Mouse (Mus musculus): Measurements from ENCODE around the gene Smim14. TPM values are rescaled to one million over a fixed set of nuclear protein-coding genes. Genes with fewer than 3 reads are reported as not detected.

Gene Smim14
- polyA plus RNA-seq, 1 experiment from 2014 or later: 57.8 TPM

DNA sequence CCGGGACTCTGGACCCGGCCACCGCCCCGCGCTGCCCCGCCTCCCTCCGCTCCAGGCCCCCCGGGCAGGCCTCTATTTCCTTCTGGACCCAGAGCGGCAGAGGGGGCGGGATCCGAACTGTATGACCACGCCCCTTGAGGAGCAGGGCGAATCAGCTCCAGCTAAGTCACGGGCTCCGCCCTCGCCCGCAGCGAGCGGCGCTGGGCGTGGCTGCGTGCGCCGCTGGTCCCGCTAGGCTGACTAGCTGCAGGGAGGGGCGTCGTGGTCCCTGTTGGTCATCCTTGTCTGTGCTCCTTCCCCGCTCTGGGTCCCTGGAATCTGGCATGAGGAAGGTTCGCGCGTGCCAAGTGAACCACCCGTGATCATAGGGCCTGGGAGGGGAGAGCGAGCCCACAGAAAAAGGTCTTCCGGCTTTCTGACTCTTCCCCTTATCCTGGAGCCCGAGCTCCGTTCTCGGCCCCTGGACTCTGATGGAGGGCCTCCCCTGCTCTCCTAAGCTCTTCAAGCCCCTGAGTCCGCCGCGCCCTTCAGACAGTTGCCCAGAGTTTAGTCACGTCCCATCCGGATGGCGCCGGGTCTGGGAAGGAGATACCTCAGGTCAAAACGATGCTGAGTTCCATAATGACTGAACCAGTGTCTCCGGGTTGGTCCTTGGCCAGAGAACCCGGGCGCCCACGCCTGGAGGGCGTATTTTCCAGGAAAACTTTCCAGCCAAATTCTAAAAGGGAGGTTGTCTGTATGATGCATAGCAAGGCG lies 101.0 kb downstream of the Smim14 start, which contains the start of gene Ugdh:
TSS of gene Ugdh (minus strand) at position 144 of the 756 bp plus-strand sequence.
- under 1% methylated on average over 51 of the region's 51 CpGs for WGBS (ENCODE audit: insufficient replicate concordance)
- Histone ChIP-seq H3K4me3 (ENCODE audit: low read depth, low read length) (peak within 1 kb of the TSS; percentile 84), H3K27me3 (ENCODE audit: control insufficient read depth, insufficient read depth, low read depth, low read length) (no peaks in the 10 kb centered on the region), H3K27ac (ENCODE audit: low read length) (peak within 1 kb of the TSS; percentile 72), H3K4me1 (ENCODE audit: control insufficient read depth, low read depth, low read length) (peaks cover 10% of the 10 kb centered on the region), H3K9ac (ENCODE audit: low read depth, low read length) (peak within 1 kb of the TSS; percentile 78), H3K9me3 (replicated peaks; ENCODE audit: control insufficient read depth, low read length) (no peaks in the 10 kb centered on the region), H3K36me3 (ENCODE audit: control insufficient read depth, insufficient read depth) (no peaks in the 10 kb centered on the region), H3K4me2 (ENCODE audit: low read depth, low read length) (peak within 1 kb of the TSS; percentile 90)
- ATAC-seq (ENCODE audit: low read depth): peak; percentile 98

- Histone ChIP-seq H3K4me2 (ENCODE audit: low read depth, low read length) (peak overlapping the region; percentile 90), H3K9me3 (replicated peaks; ENCODE audit: control insufficient read depth, low read length) (no peaks in the 10 kb centered on the region), H3K4me3 (ENCODE audit: low read depth, low read length) (peak overlapping the region; percentile 84), H3K36me3 (ENCODE audit: control insufficient read depth, insufficient read depth) (no peaks in the 10 kb centered on the region), H3K4me1 (ENCODE audit: control insufficient read depth, low read depth, low read length) (peaks cover 10% of the 10 kb centered on the region), H3K27ac (ENCODE audit: low read length) (peak overlapping the region; percentile 61; the same call in 1 of the 2 replicates), H3K27me3 (ENCODE audit: control insufficient read depth, insufficient read depth, low read depth, low read length) (no peaks in the 10 kb centered on the region), H3K9ac (ENCODE audit: low read depth, low read length) (peak overlapping the region; percentile 78)
- WGBS (ENCODE audit: insufficient replicate concordance): under 1% methylated on average over 35 of the region's 47 CpGs
- no peak; the same call in 1 of the 2 replicates for ATAC-seq (ENCODE audit: low read depth)
Measured at GRCm38 (mm10) chr5:65435363-65435805, 101.6 kb downstream of the Smim14 start.

DNA sequence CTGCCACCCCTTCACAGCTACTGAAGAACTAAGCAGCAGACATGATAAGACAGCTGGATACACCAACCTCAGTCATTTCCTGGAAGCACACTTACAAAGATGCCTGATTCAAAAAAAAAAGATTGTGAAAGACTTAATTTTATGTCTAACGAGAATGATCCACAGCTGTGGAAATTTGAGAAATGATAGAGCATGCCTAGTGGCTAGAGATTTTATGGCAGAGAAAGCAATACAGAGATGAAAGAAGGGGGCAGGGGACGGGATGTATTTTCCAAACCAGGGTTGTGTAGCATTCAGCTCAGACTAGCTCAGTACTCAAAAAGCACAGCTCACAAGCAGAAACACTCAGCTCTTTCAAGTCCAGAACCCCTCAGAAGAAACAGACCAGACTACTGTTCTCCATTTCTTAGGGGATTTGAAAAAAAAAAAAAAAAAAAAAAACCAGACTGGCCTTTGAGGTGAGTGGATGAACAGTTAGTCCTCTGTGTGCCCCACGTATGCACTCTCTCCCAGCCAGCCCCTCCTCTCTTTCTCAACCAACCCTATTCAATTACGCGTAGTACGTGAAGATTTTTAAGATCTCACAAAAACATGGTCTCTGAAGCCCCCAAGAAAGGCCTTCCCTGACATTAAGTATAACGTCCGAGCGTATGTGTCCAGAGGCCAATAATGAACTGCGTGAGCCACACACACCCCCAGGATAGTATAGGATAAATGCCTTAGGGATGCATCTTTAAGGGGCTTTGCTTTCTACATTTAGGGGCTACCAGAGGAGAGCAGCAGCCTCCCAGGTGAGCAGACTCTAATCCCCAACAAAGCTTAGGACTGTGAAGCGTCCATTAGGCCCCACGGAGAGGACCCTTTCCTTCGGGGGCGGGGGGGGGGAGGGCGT lies 102.3 kb downstream of the Smim14 start:
- Histone ChIP-seq H3K36me3 (ENCODE audit: control insufficient read depth, insufficient read depth) (no peaks in the 10 kb centered on the region), H3K9ac (ENCODE audit: low read depth, low read length) (peak overlapping the region; percentile 78), H3K4me3 (ENCODE audit: low read depth, low read length) (peak overlapping the region; percentile 84), H3K4me1 (ENCODE audit: control insufficient read depth, low read depth, low read length) (peaks cover 10% of the 10 kb centered on the region), H3K9me3 (replicated peaks; ENCODE audit: control insufficient read depth, low read length) (no peaks in the 10 kb centered on the region), H3K4me2 (ENCODE audit: low read depth, low read length) (peak overlapping the region; percentile 90), H3K27ac (ENCODE audit: low read length) (no peak overlapping the region), H3K27me3 (ENCODE audit: control insufficient read depth, insufficient read depth, low read depth, low read length) (no peaks in the 10 kb centered on the region)
- 16% methylated on average over 15 of the region's 15 CpGs for WGBS (ENCODE audit: insufficient replicate concordance)
- no peak for ATAC-seq (ENCODE audit: low read depth)

DNA sequence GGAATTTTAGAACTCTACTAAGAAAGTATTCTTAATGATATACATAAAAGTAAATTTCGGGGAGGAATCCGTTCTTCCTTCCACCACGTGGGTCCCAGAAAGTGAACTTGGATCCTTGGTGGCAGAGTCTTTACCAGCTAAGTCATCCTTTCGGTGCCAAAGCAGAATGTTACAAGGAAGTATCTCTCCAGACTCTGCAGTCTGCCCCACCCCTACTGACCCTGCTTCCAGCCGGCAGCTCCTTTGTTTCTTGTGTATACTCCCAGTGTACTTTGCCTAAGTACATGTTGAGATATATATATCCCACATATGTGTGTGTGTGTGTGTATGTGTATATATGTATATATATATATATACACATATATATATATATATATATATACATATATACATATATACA lies 107.5 kb downstream of the Smim14 start:
- Histone ChIP-seq H3K4me1 (ENCODE audit: control insufficient read depth, low read depth, low read length) (no peaks in the 10 kb centered on the region; the same call in 1 of the 2 replicates), H3K4me2 (ENCODE audit: low read depth, low read length) (no peak overlapping the region), H3K9me3 (replicated peaks; ENCODE audit: control insufficient read depth, low read length) (no peaks in the 10 kb centered on the region), H3K27me3 (ENCODE audit: control insufficient read depth, insufficient read depth, low read depth, low read length) (no peaks in the 10 kb centered on the region), H3K36me3 (ENCODE audit: control insufficient read depth, insufficient read depth) (no peaks in the 10 kb centered on the region), H3K27ac (ENCODE audit: low read length) (no peak overlapping the region), H3K4me3 (ENCODE audit: low read depth, low read length) (no peak overlapping the region), H3K9ac (ENCODE audit: low read depth, low read length) (no peak overlapping the region)
- WGBS (ENCODE audit: insufficient replicate concordance): 79% methylated on average over 5 of the region's 5 CpGs
- ATAC-seq (ENCODE audit: low read depth): no peak

- no peaks in the 10 kb centered on the region for H3K9me3 ChIP-seq (replicated peaks; ENCODE audit: control insufficient read depth, low read length)
- no peak overlapping the region for H3K27ac ChIP-seq (ENCODE audit: low read length)
- H3K9ac ChIP-seq (ENCODE audit: low read depth, low read length): no peak overlapping the region
- H3K4me1 ChIP-seq (ENCODE audit: control insufficient read depth, low read depth, low read length): no peaks in the 10 kb centered on the region
- 43% methylated on average over 4 of the region's 4 CpGs for WGBS (ENCODE audit: insufficient replicate concordance)
- no peak for ATAC-seq (ENCODE audit: low read depth)
- no peaks in the 10 kb centered on the region for H3K27me3 ChIP-seq (ENCODE audit: control insufficient read depth, insufficient read depth, low read depth, low read length)
- no peak overlapping the region for H3K4me3 ChIP-seq (ENCODE audit: low read depth, low read length)
- no peaks in the 10 kb centered on the region for H3K36me3 ChIP-seq (ENCODE audit: control insufficient read depth, insufficient read depth)
- no peak overlapping the region for H3K4me2 ChIP-seq (ENCODE audit: low read depth, low read length)
Measured at GRCm38 (mm10) chr5:65428321-65428720, 108.7 kb downstream of the Smim14 start.

DNA sequence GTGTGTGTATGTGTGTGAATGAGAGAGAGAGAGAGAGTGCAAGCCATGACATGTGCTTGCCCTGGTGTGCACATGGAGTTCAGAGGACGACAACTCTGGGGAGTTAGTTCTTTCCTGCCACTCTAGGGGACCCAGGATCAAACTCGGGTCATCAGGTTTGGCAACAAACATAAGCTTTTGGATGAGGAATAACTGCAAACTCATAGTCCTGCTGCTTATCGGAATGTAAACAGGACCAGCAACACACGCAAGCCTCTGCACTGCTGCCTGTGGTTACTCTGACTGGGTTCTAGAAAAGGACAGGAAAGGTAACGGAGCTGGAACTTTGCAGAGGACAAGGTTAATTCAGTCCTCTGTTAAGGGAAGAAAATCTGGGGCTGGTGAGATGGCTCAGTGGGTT lies 111.7 kb downstream of the Smim14 start:
- Histone ChIP-seq H3K9ac (ENCODE audit: low read depth, low read length) (no peak overlapping the region), H3K4me3 (ENCODE audit: low read depth, low read length) (no peak overlapping the region), H3K36me3 (ENCODE audit: control insufficient read depth, insufficient read depth) (no peaks in the 10 kb centered on the region), H3K4me2 (ENCODE audit: low read depth, low read length) (no peak overlapping the region), H3K9me3 (replicated peaks; ENCODE audit: control insufficient read depth, low read length) (no peaks in the 10 kb centered on the region), H3K27me3 (ENCODE audit: control insufficient read depth, insufficient read depth, low read depth, low read length) (no peaks in the 10 kb centered on the region), H3K4me1 (ENCODE audit: control insufficient read depth, low read depth, low read length) (peaks cover 6% of the 10 kb centered on the region), H3K27ac (ENCODE audit: low read length) (no peak overlapping the region)
- ATAC-seq (ENCODE audit: low read depth): no peak
- WGBS (ENCODE audit: insufficient replicate concordance): 72% methylated on average over 5 of the region's 5 CpGs

DNA sequence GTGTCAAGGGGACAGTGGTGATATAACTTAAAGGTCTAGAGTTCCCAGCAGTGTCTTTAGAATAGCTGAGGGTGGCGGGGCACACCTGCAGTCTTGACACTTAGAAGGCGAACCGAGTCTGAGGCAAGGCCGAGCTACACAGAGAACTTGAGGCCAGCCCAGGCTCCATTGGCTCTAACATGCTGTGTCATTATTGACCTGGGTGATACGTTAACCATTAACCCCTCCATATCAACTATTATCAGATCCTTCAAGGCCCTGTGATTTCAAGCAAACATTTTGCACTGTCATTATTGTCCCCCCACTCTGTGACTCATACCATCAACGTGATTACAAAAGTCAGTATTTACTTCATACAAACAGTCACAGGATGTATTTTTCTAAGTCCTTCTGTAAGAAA lies 112.8 kb downstream of the Smim14 start:
- no peak overlapping the region for H3K9ac ChIP-seq (ENCODE audit: low read depth, low read length)
- ATAC-seq (ENCODE audit: low read depth): peak; percentile 64
- H3K4me1 ChIP-seq (ENCODE audit: control insufficient read depth, low read depth, low read length): peaks cover 8% of the 10 kb centered on the region
- H3K27ac ChIP-seq (ENCODE audit: low read length): no peak overlapping the region
- H3K27me3 ChIP-seq (ENCODE audit: control insufficient read depth, insufficient read depth, low read depth, low read length): no peaks in the 10 kb centered on the region
- 53% methylated on average over 6 of the region's 6 CpGs for WGBS (ENCODE audit: insufficient replicate concordance)
- no peak overlapping the region for H3K4me2 ChIP-seq (ENCODE audit: low read depth, low read length)
- no peak overlapping the region for H3K4me3 ChIP-seq (ENCODE audit: low read depth, low read length)
- no peaks in the 10 kb centered on the region for H3K36me3 ChIP-seq (ENCODE audit: control insufficient read depth, insufficient read depth)
- no peaks in the 10 kb centered on the region for H3K9me3 ChIP-seq (replicated peaks; ENCODE audit: control insufficient read depth, low read length)

GRCm38 (mm10) chr5:65422803-65423202 lies 114.2 kb downstream of the Smim14 start:
- Histone ChIP-seq H3K4me2 (ENCODE audit: low read depth, low read length) (no peak overlapping the region), H3K9me3 (replicated peaks; ENCODE audit: control insufficient read depth, low read length) (no peaks in the 10 kb centered on the region), H3K9ac (ENCODE audit: low read depth, low read length) (no peak overlapping the region), H3K36me3 (ENCODE audit: control insufficient read depth, insufficient read depth) (no peaks in the 10 kb centered on the region), H3K4me3 (ENCODE audit: low read depth, low read length) (no peak overlapping the region), H3K4me1 (ENCODE audit: control insufficient read depth, low read depth, low read length) (peaks cover 8% of the 10 kb centered on the region), H3K27me3 (ENCODE audit: control insufficient read depth, insufficient read depth, low read depth, low read length) (no peaks in the 10 kb centered on the region), H3K27ac (ENCODE audit: low read length) (no peak overlapping the region)
- no peak for ATAC-seq (ENCODE audit: low read depth)
- WGBS (ENCODE audit: insufficient replicate concordance): 83% methylated on average over 8 of the region's 8 CpGs

Data from liver, embryonic 16.5 days (tissue).